Mouse (Mus musculus) kidney, adult 18-20 months (tissue): ENCODE results near the gene Hormad2.

Experiments
- DNase-seq: peaks from one replicate; pipeline ENCODE4 v3.0.0; 2021

Hormad2 gene

DNA sequence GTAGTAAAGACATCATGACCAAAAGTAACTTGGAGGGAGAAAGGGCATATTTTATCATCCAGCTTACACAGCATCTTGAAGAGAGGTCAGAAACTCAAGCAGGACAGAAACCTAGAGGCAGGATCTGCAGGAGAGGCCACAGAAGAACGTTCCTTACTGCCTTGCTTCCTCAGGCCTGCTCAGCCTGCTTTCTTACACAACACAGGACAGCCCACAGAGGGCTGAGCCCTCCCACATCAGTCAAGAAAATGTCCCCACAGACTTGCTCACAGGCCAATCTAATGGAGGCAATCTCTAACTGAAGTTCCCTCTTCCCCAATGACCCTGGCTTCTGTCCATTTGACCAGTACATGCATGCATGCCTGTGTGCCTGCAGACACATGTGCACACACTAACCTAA, 1.4 kb upstream of the Hormad2 start:
- no peak for DNase-seq

GRCm38 (mm10) chr11:4438211-4438610, 2.7 kb downstream of the Hormad2 start:
- no peak for DNase-seq

DNA sequence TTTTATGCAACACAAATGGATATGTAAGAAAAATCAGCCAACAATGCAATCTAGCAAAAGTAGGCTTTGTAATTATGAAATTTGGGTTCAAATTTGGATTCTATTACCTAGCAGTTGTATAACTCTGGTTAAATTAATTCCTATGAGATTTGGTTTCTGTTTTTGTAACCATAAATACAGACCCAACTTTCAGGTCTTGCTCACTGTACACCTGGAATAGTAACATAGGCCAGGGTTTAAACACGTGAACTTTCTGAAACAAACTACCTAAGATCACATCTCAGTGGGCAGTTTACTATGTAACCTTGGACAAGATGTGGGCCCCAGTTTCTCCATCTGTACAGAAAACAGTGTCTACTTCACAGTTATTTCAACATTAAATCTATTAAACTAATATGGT, 3.6 kb downstream of the Hormad2 start:
- DNase-seq: no peak

GRCm38 (mm10) chr11:4436631-4437030, 4.3 kb downstream of the Hormad2 start:
- no peak for DNase-seq

DNA sequence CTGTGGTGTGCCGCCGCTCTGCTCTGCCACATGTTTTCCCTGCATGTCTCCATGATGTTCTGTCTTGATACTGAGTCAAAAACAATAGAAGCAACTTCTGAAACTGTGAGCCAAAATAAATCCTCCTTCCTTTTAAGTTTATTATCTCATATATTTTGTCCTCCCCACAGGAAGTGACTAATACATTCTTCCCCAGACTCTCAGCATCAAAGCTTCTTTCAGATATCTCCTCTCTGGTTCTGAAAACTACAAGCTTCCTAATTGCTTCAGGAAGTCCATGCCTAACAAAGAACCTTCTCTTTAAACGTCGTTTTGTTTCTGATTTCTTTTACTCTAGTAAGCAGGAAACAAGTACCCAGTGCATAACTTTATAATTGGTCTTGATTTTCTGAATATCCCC, 6.4 kb downstream of the Hormad2 start:
- no peak for DNase-seq

DNA sequence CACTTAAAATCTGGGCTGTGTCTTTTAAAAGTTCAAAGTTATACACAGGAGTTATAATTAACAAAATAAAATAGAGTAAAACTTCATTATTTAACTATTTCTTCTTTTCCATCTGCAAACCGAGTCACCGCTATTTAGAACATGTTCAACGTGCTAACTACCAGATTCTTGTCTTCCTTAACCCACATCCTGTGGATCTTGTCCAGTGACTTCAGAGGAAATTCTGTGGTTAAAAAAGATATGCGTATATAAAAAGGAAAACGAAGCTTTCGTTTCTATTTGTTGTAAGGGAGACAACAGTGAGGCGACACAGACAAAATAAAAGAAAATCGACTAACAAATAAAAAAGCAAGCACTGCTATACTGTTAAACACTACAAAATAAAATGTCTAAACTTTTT, 17.1 kb downstream of the Hormad2 start:
- no peak for DNase-seq

GRCm38 (mm10) chr11:4422494-4423425, 18.1 kb downstream of the Hormad2 start:
- no peak for DNase-seq

DNA sequence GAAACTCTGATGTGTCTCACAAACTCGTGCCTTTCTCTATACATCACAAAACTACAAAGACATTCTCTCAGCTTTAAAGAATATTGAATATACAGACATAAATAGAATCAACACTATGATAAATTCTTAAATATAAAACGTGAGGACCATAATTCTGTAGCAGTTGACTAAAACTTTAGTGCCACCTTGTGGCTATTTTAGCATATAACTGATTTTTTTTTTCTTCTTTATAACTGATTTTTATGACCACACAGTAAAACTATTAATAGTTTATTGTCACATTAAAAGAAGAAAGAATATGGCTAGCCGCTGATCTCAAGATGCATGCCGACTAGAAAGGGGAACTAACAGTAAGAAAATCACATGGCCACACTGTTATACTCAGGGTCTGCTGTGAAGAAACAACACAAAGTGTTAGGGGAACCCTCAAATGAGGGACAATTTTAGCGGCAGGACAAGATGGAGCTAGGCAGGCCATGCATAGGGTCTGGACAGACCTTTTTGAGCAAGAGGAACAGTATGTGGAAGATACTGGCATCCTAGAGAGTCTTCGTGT, 18.9 kb downstream of the Hormad2 start:
- no peak for DNase-seq

DNA sequence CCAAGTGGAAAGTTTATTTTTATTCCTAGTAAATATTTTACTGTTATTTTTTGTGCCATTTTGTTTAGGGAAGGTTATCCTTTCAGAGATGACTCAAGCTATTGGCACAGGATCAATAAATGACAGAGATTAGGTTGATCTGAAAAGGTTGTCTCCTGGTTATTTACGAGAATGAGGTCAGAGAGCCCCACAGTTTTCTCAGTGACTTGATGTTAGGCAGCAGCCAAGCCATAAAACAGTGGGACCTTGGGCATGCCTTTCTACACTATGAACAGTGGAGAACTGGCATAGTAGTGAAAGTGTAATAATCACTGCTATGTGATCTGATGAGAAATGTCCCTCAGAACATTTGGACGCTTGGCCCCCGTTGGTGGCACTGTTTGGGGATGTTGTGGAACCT, 22.9 kb downstream of the Hormad2 start:
- no peak for DNase-seq

DNA sequence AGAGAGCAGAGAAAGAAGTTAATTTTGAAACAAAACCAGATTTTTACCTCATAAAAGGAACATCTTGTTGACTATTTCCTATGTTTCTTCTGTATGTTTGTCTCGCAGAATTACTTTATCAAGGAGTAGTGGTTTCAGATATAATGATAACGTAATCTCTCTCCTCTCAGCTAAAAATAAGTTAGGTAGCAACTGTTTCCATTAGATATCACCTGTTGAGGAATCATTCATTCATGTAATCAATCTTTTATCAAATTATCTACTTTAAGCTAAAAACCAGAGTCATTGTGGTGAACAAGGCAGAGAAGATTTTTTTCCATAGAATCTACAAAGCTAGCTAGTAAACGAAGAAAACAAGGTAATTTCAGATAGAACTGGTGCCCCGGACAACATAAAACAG, 28.6 kb downstream of the Hormad2 start:
- DNase-seq: no peak

- no peak for DNase-seq
Measured at GRCm38 (mm10) chr11:4404277-4404676, 36.6 kb downstream of the Hormad2 start.

DNA sequence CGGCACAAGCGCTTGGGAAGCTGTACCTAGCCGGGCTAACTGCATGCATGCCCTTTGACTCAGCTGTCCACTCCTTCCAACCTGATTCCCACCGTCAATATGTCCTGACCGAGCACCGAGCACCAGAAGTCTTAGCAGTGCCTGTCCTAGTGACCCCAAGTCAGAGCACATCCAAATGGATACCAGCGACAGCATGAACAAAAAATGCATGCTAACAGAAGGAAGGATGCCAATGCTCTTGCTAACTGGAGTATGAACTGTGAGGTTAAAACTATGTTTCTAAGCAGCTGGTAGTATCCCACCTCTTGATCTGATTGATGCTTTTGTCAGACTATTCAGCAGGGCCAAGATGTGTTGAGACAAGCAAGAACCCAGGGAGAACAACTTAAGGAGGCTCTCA, 37.5 kb downstream of the Hormad2 start:
- DNase-seq: no peak

- DNase-seq: no peak
Measured at GRCm38 (mm10) chr11:4401251-4401650, 39.7 kb downstream of the Hormad2 start.

GRCm38 (mm10) chr11:4394226-4394625, 46.7 kb downstream of the Hormad2 start:
- no peak for DNase-seq

DNA sequence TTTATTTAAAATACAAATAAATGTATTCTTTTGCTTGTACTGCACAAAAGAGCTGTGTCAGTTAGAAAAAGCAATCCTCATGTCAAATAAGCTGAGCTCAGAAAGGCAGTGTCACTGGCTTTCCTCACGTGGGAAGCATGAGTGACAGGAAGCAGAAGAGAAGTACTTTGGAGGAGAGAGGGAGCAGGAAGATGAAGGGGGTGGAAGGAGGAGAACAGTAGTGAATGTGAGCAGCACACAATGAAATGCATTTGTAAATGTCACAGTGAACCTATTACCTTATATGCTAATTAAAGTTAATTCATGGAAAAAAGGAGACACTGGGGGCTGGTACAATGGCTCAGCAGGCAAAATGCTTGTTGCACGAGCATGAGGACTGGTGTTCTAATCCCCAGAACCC, 52.9 kb downstream of the Hormad2 start:
- DNase-seq: no peak

GRCm38 (mm10) chr11:4382321-4382720, 58.6 kb downstream of the Hormad2 start:
- DNase-seq: no peak

DNA sequence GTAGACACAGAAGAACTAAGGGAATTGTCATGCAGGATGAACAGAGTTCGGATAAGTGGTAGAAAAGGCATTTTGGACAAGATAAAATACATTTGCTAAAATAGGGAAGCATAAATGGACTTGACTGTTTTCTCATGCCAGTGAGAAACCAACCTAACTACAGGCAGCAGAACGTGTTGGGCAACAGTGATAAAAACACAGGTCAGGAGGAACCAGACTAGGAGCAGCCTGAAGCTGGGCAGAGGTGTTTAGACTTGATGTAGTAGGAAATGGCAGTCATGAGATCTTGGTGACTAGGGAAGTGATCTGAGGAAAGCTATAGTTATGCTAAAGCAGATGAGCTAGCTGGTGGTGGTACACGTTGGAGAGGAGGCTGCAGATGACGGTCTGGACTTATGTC, 61.0 kb downstream of the Hormad2 start:
- no peak for DNase-seq

- no peak for DNase-seq
Measured at GRCm38 (mm10) chr11:4366389-4366788, 74.5 kb downstream of the Hormad2 start.

GRCm38 (mm10) chr11:4355430-4355829, 85.5 kb downstream of the Hormad2 start:
- DNase-seq: no peak

GRCm38 (mm10) chr11:4352637-4353036, 88.3 kb downstream of the Hormad2 start:
- no peak for DNase-seq

- no peak for DNase-seq
Measured at GRCm38 (mm10) chr11:4343926-4344325, 97.0 kb downstream of the Hormad2 start.

- no peak for DNase-seq
Measured at GRCm38 (mm10) chr11:4342027-4342426, 98.9 kb downstream of the Hormad2 start.

DNA sequence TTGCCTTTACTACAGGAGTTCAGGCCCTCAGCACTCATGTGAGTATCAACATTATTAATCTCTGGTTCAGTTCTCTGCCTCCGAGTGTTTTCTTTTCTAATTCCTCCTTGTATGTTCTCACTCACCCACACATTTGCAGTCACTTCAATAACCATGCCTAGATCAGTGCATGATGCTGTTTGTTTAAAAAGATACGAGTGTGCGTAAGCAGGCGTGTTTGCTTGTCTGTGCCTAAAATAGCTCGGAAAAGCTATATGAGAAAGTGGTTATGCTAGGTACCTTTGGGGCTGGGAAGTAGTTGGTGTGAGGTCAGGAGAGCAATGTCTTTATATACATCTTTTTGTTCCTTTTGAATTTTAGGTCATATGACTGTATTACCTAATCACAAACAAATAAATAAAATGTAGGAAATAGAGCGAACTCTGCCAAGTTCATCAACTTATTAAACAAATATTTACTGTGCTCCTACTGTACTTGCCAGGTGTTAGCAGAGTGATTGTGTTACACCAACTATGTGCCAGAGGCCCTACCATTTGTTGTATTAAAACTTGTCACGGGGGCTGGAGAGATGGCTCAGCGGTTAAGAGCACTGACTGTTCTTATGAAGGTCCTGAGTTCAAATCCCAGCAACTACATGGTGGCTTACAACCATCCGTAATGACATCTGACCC, 100.7 kb downstream of the Hormad2 start:
- no peak for DNase-seq

DNA sequence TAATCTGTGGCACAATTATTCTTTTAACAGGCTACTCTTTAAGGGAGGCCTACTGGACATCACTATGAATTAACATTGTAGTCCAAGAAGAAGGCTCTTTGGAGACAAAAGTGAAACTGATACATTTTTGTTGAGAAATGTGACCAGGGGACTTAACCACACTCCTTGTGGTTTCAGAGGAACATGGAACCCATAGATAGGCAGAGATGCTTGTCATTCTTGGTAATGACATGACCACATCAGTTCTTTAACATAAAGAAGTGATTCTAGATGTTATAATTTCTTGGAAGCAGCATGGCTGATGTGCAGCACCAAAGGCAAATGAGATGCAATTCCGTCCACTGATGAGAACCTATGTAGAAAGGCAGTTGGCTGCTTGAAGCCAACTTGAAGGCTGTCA, 101.6 kb downstream of the Hormad2 start:
- DNase-seq: no peak
